Mouse (Mus musculus): Measurements from ENCODE around the gene Cyth1.

Cyth1 gene

DNA sequence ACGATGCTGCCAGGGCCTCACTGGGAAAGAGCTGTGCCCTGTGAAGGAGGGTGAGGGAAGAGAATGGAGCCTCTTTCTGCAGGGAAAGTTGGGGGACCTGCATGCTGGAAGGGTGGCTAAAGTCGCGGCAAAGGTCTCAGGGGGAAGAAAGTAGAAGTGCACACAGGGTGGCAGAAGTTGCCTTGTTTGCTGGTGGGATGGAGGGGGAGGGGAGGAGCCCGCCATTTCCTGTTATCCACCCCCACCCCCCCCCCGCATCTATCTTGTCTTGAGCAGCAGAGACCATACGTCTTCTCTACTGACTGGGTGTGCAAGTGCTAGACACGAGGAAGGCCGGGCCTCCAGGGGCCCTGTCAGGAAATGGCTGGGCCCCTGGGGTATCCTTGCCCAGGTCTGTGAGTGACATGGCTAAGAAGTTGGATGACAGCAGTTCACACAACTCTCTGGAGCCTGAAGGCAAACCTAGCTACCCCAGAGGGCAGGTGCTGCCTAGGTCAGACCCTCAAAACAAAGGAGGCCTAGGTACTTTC is 133.7 kb downstream of the Cyth1 start:
- in situ Hi-C loops (cut with MboI) = no loop called here

DNA sequence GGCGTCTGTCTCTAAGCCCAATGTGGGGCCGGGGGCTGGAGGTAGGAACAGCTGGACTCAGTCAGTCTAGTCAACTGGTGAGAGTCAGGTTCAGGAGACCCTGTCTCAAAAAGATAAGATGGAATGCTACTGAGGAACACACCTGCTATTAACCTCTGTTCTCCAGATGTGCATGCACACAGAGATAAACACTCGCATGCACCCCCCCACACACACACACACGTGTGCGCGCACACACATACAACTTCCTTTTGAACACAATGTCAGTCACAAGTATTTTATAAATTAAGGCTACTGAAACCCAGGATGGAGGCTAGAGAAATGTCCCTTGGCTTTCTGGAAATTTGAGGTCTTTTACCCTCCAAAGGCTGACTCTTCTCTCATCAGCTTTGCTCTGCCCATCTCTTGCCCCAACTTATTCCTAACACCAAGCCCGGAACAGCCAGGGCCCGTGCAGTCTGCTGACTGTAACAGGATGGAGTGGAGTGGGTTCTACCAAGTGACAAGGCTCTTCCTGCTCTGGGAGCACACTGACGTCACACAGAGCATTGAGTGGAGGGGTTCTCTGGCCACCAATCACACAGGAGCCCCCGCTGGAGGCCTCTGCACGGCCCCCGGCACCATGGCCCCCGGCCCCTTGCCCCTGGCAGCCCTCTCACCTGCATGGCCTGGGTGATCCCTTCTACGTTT is 134.7 kb downstream of the Cyth1 start:
- in situ Hi-C loops (cut with MboI) = no loop called here

DNA sequence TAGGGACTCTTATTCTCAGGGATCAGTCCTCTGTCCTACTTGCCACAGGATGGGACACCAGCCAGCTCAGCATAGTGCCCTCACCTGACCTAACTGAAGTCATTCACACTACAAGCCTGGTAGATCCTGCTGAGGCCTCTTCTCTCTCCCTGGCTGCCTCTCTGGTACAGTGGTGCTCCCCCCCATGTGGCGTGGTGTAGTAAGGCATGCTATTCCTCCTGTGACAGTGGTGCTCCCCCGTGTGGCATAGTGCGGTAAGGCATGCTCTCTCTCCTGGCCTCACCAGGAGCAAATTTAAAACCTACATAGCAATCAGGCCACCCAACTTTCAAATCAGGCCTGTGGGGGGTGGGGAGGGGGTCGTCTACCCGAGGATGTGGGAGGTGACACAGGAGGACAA is 144.4 kb downstream of the Cyth1 start:
- in situ Hi-C loops (cut with MboI) = no loop called here

DNA sequence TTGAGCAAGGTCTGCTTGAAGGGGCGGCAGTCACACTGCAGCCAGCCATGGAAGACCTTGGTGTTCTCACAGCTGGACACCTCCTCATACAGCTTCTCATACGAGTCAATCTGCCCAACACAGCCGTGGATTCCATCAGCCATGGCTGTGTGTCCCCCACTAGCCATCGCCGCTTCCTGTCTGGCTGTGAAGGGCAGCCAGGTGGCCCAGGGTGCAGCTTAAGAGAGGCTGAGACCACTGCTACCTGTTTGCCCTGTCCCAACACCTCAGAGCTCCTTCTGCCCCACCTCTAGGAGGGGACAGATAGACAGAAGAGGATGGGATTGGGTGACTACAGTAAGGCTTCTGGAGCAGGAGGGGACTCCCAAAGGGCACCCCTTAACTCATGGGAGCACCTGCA is 145.0 kb downstream of the Cyth1 start:
- in situ Hi-C loops (cut with MboI) = no loop called here

DNA sequence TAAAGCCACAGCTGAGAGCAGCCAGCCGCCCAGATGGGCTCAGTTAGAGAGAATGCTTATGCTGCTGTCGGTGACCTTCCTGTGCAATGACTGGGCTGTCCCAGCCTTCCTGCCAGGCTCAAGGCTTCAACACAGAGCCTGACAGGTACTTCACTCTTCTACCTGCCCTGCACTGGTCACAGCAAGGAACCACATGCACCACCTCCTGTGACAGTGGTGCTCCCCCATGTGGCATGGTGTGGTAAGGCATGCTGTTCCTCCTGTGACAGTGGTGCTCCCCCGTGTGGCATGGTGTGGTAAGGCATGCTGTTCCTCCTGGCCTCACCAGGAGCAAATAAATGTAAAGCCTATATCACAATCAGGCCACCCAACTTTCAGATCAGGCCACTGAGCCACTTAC is 145.6 kb downstream of the Cyth1 start:
- in situ Hi-C loops (cut with MboI) = no loop called here

DNA sequence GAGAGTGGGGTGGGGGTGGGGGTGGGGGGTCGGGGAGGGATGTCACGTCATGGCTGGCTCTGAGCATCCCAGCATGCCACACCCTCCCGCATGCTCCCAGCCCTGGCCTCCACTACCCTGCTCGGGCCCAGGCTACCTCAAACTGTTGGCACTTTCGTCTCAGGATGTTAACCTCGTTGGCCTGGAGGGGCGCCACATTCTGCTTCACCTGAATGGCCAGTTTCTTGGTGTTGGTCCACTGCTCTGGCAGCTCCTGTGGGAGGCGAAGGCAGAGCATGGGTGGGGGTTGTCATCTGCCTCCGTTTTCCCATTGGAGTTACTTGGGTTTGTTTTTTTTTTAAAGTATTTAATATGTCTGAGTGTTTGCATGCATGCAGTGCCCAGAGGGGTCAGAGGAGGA is 147.3 kb downstream of the Cyth1 start:
- in situ Hi-C loops (cut with MboI) = no loop called here

DNA sequence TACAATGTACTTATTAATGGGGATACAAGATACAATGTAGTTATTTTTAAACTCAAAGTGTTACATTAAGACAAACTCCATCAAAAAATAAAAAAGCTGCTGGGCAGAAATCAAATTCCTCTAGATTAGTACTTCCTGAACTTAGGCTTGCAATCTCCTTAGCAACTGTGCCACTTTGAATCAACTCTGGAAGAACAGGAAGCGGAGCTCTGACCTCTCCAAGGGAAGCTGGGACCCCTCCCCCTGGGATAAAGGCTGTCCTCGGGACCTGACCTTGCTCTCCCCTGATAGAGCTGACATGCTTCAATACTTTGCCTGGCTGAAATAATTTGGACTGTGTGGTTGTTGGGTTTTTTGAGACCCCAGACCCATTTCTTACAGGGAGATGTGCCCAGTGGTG is 151.7 kb downstream of the Cyth1 start:
- in situ Hi-C loops (cut with MboI) = no loop called here

DNA sequence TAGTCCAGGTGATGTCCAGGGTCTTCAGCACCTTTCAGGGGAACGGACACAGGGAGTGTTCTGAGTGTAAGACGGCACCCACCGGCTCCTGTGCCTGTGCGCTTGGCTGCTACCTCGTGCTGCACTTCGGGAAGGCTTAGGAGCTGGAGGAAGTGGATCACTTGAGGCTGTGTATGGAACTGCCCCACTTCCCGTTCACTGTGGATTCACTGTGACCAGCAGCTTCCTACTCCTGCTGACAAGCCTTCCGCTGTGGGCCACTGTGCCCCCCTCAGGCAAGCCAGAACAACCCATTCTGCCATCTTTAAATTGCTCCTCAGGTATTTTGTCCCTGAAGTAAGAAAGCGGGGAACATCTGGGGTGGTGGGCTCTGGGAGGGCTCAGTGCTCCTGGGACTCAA is 153.4 kb downstream of the Cyth1 start:
- in situ Hi-C loops (cut with MboI) = no loop called here

DNA sequence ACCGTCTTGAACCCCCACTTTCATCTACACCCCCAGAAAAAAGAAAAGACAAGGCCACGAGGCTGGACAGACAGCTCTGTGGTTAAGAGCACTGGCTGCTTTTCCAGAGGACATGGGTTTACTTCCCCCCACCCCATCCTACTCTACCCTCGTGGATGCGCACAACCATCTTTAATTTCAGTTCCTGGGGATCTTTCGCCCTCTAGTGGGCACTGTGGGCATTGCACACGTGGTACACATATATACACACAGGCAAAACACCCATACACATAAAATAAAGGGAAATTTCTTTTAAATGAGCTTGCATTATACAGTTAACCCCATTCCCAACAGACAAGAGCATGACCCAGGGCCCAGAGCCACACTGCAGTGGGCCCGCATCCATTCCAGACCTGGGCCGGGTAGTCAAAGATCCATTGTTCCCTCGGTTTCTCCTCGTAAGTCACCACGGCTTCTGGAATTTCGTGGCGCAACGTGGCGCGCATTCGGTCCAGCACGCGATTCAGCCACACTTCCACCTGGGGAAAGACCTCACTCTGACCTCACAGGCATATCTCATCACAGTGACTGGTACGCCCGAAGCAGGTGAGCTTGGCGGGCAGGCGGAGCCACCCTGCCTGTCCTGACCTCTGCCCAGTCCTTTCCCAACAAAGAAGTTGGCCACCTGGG is 157.3 kb downstream of the Cyth1 start:
- in situ Hi-C loops (cut with MboI) = no loop called here

DNA sequence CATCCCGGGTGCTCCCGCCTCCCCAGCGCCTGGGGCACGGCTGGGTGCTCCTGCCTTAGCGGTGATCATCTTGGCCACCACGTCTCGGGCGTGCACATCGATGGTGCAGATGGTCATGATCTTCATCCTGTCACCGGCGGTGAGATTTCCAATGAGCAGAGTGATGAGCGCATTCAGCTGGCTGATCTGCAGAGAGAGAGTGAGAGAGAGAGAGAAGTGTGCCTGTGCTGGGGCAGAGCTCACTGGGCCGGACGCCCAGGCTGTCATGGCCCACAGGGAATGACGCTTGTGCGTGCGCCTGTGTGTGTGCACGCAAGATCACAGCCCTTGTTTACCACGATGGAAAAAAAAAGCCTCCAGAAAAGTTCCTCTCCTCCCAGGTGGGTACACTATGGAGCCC is 159.5 kb downstream of the Cyth1 start:
- in situ Hi-C loops (cut with MboI) = no loop called here

DNA sequence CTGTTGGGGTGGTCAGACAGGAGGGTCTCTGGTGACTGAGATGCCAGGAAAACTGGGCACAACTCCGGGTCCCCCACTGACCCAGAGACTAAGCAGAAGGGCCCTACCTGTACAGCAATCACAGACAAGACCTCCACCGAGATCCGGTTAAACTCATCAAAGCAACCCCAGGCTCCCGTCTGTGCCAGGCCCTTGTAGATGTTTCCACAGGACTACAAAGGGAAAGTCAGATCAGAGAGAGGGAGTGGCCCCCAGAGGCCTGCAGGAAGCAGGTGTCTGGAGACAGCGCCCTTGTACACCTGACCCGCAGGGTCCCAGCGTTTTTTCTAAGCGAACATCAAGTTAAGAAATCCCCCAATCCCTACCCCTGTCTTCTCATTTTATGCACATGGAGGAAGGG is 162.4 kb downstream of the Cyth1 start:
- in situ Hi-C loops (cut with MboI) = no loop called here

DNA sequence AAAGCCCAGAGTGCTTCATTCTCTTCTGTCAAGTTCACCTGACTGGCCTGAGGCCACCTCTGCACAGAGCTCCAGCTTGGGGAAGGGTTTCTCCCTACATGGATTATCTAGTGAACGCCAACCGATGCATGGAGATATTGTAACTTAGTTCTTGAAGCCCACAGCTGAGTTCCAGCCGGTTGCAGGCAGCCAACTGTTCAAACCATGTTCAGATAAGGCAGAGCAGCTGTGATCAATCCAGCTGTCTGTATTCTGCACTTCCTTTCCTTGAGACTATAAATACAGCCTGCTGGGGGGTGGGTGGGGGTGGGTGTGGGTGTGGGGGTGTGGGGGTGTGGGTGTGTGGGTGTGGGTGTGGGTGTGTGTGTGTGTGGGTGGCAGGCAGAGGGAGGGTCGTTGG is 163.2 kb downstream of the Cyth1 start:
- in situ Hi-C loops (cut with MboI) = no loop called here

DNA sequence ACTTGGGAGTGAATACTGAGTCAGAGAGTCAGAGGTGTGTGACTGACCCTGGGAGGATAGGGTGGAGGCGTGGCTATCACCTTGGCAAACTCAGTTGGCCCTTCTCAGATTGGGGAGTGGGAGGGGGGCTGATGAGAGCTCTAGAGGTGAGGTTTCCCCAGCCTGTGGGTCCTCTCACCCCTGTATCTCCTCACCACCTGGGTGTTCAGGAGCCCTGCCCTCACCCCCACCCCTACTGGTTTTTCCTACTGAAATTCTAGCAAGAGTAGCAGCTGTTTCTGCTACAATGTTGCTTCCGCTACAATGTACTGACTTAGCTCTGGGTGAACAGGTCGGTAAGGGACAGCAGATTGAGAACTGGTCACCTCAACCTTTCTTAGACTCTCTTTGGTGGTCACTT is 164.1 kb downstream of the Cyth1 start:
- in situ Hi-C loops (cut with MboI) = no loop called here

DNA sequence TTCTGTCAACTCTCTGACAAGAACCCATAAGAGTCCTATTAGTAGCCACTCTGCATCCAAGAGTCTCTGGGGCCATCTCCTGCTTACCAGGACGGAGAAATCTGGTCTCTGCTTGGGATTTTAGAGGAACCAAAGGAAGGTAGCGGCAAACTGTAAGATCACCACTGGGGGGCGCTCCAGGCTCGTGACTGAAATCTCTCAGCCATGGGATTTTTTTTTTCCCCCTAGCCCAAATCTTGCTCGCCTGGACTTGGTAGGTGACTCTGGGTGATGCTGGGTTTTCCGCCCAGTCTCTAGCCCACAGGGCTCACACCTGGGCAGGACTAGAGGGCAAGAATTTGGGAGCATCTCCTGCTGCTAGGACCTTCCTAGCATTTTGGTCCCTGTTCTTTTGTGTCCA is 164.6 kb downstream of the Cyth1 start:
- in situ Hi-C loops (cut with MboI) = no loop called here

DNA sequence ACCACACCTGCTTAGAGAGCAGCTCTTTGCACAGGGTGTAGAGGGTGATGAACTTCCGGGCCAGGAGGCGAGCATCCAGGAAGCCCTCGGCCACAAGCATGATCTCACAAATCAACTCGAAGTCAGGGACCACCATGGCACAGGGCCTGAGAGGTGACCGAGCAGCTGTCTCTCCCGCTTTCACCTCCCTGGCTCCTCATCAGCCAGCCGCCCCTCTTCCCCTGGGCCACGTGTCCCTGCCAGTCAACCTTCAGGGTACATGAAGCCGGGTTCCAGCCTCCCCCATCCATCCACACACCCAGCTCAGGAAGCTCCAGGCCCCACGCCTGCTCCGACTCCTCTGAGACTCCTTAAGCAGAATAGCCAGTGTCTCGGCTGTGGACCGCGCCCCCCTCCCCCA is 166.1 kb downstream of the Cyth1 start:
- in situ Hi-C loops (cut with MboI) = no loop called here
